Mouse (Mus musculus) T-cell, adult 2 months (primary cell): Measurements from ENCODE around the gene Gse1.

ENCODE experiments used
- DNase-seq: peaks from one replicate; pipeline ENCODE4 v3.0.0; 2022; ENCODE audit warnings: low spot score

The Gse1 gene

GRCm38 (mm10) chr8:120454404-120454803 is 226.1 kb downstream of the Gse1 start:
- no peak for DNase-seq

- DNase-seq, result no peak
Observed at GRCm38 (mm10) chr8:120460375-120460774, 232.1 kb downstream of the Gse1 start.

- DNase-seq, result no peak
Observed at GRCm38 (mm10) chr8:120462119-120462551, 233.9 kb downstream of the Gse1 start.

GRCm38 (mm10) chr8:120462611-120463010 is 234.4 kb downstream of the Gse1 start:
- DNase-seq, result no peak

GRCm38 (mm10) chr8:120463918-120464584 is 235.8 kb downstream of the Gse1 start:
- peak; percentile 75 for DNase-seq

- DNase-seq, result no peak
Observed at GRCm38 (mm10) chr8:120464585-120464937, 236.3 kb downstream of the Gse1 start.

- no peak for DNase-seq
Observed at GRCm38 (mm10) chr8:120465710-120466109, 237.5 kb downstream of the Gse1 start.

- no peak for DNase-seq
Observed at GRCm38 (mm10) chr8:120466266-120466665, 238.0 kb downstream of the Gse1 start.

- DNase-seq, result no peak
Observed at GRCm38 (mm10) chr8:120467598-120467997, 239.3 kb downstream of the Gse1 start.

- DNase-seq, result no peak
Observed at GRCm38 (mm10) chr8:120470170-120470569, 241.9 kb downstream of the Gse1 start.

GRCm38 (mm10) chr8:120471166-120471565 is 242.9 kb downstream of the Gse1 start:
- DNase-seq, result peak; percentile 34

GRCm38 (mm10) chr8:120471752-120472151 is 243.5 kb downstream of the Gse1 start:
- no peak for DNase-seq

GRCm38 (mm10) chr8:120472230-120472629 is 244.0 kb downstream of the Gse1 start:
- DNase-seq, result no peak

GRCm38 (mm10) chr8:120473729-120474364 is 245.6 kb downstream of the Gse1 start:
- DNase-seq, result no peak

- no peak for DNase-seq
Observed at GRCm38 (mm10) chr8:120474496-120475235, 246.4 kb downstream of the Gse1 start.

- DNase-seq, result no peak
Observed at GRCm38 (mm10) chr8:120475462-120476201, 247.4 kb downstream of the Gse1 start.

GRCm38 (mm10) chr8:120476711-120477575 is 248.7 kb downstream of the Gse1 start:
- DNase-seq, result no peak

GRCm38 (mm10) chr8:120478754-120479153 is 250.5 kb downstream of the Gse1 start:
- no peak for DNase-seq

- DNase-seq, result no peak
Observed at GRCm38 (mm10) chr8:120479691-120480090, 251.4 kb downstream of the Gse1 start.

GRCm38 (mm10) chr8:120482015-120482689 is 253.9 kb downstream of the Gse1 start:
- no peak for DNase-seq

GRCm38 (mm10) chr8:120484460-120484859 is 256.2 kb downstream of the Gse1 start:
- no peak for DNase-seq
